Mouse (Mus musculus): ENCODE measurements around the gene Atp8a2. TPM values are rescaled to one million over a fixed set of nuclear protein-coding genes. Genes with fewer than 3 reads are reported as not detected.

Gene Atp8a2
- polyA plus RNA-seq, 1 experiment from 2014 or later, result 51.5 TPM

DNA sequence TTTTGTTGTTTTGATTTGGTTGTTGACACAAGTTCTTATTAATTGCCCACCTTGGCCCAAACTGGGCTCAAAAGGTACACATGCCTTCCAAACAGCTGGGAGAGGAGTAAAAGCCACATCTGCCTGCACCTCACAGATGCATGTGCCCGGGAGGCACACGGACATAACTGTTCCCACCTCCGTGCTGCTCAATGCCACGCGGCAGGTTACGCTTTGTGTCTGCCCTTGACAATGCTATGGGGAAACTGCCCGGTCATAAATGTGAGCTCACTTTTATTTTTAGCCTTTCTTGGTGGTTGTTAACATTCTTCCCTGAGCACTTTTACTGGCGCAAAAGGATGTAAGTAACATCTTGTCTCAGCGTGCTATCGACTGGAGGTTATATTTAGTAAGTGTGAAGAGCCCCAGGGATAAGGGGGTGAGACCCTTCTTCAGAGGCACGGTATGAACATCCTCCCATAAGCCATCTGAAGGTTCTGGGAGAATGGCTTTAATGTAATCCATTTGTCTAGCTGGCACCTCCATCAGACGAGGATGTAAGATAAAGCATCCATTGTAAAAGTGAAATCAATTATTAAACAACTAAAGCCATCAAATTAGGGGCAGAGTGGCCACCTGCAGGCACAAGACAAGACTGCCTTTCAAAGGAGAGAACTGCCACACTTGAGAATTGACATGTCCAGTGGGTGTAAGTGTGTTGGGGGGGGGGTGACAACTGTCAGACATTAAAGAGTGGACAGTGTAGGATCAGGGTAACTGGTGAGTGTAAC, 24.5 kb downstream of the Atp8a2 start:
- H3K9me3 ChIP-seq (ENCODE audit: control insufficient read depth, low read length), result no peaks in the 10 kb centered on the region
- 24% methylated on average over 12 of the region's 12 CpGs for WGBS
- ATAC-seq (ENCODE audit: low read depth), result no peak
- H3K4me1 ChIP-seq (ENCODE audit: control insufficient read depth, insufficient read depth, low read length), result 0 out of 2 replicates have a peak, but pooled peaks cover 5% of the 10 kb centered on the region
- no peak overlapping the region for H3K4me2 ChIP-seq (ENCODE audit: low read depth, low read length)
- H3K27ac ChIP-seq (ENCODE audit: low read depth, low read length), result no peak overlapping the region
- H3K9ac ChIP-seq (replicated peaks; ENCODE audit: low read depth, low read length), result no peak overlapping the region
- H3K36me3 ChIP-seq (ENCODE audit: control insufficient read depth, insufficient read depth, low read length), result no peaks in the 10 kb centered on the region
- peaks cover 2% of the 10 kb centered on the region; the same call in 1 of the 2 replicates for H3K27me3 ChIP-seq (ENCODE audit: control insufficient read depth, insufficient read depth, low read length)
- H3K4me3 ChIP-seq (ENCODE audit: low read depth, low read length), result no peak overlapping the region

DNA sequence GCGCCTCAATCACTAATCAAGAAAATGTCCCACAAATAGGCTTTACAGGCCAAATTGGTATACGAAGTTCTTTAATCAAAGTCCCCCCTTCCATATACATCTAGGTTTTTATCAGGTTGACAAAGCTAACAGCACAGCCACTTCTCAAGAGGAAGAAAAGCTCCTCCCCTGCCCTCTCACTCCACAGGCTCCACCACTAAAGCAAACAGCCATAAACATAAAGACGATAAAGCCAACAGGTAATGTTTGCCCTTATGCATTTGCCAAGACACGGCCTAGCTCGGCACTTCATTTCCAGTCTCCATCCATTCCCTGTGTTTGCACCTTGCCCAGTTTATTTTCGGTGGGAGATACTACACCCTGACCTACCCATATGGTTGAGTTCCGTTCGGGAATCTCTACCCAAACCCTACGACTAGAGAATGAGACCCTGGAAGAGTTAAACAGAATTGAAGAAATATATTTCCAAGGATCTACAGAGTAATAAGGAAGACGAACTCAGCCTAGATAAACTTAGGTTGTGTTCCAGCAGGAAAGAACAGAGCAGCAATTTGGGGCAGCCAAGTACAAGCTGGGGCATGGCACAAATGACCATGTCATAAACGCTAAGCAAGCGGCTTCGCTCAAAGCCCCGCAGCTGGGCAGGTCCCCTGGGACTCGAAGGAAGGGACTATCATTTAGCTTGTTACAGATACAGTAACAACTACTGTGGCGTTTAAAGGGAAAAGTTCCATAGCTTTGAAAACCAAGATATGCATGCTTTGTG, 26.0 kb downstream of the Atp8a2 start:
- no peak for ATAC-seq (ENCODE audit: low read depth)
- Histone ChIP-seq H3K4me1 (ENCODE audit: control insufficient read depth, insufficient read depth, low read length) (no peaks in the 10 kb centered on the region), H3K4me2 (ENCODE audit: low read depth, low read length) (no peak overlapping the region), H3K27me3 (ENCODE audit: control insufficient read depth, insufficient read depth, low read length) (peaks cover under 1% of the 10 kb centered on the region; the same call in 1 of the 2 replicates), H3K9me3 (ENCODE audit: control insufficient read depth, low read length) (no peaks in the 10 kb centered on the region), H3K4me3 (ENCODE audit: low read depth, low read length) (no peak overlapping the region), H3K27ac (ENCODE audit: low read depth, low read length) (no peak overlapping the region), H3K9ac (replicated peaks; ENCODE audit: low read depth, low read length) (no peak overlapping the region), H3K36me3 (ENCODE audit: control insufficient read depth, insufficient read depth, low read length) (no peaks in the 10 kb centered on the region)
- WGBS, result 54% methylated on average over 16 of the region's 16 CpGs

DNA sequence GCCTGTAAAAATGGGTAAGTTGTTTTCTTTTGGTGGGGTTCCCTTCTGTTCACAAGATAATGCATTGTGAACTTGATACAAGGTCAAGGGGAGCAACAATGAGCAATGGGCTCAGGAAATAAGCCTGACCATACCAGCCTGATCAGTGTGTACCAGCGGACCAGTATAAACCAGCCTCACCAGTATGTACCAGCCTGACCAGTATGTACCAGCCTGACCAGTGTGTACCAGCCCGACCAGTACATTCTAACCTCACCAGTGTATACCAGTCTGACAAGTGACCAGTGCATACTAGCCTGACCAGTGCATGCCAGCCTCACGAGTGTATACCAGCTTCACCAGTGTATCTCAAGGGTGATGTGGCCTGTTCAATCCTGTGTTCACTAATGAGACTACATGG, 33.6 kb downstream of the Atp8a2 start:
- WGBS, result 90% methylated on average over 3 of the region's 3 CpGs
- H3K36me3 ChIP-seq (ENCODE audit: control insufficient read depth, insufficient read depth, low read length), result no peaks in the 10 kb centered on the region
- no peak for ATAC-seq (ENCODE audit: low read depth)

DNA sequence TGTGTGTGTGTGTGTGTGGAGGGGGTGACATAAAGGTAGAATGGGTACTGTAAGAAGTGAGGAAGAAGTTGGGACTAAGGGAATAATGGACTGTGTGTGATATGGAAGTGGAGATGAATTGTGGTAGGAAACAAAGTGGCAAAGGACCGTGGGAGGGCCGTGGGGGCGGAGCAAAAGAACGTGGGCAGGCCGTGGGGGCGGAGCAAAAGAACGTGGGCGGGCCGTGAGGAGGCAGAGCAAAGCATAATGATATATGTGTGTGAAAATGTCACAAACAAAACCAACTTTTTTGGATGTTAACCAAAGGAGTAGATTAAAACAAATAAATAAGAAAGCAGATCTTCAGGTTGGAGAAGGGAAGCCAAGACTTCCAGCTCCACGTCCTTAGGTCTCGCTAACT, 44.6 kb downstream of the Atp8a2 start:
- Histone ChIP-seq H3K4me2 (ENCODE audit: low read depth, low read length) (no peak overlapping the region), H3K9ac (replicated peaks; ENCODE audit: low read depth, low read length) (no peak overlapping the region), H3K27ac (ENCODE audit: low read depth, low read length) (no peak overlapping the region), H3K4me1 (ENCODE audit: control insufficient read depth, insufficient read depth, low read length) (no peaks in the 10 kb centered on the region), H3K9me3 (ENCODE audit: control insufficient read depth, low read length) (no peaks in the 10 kb centered on the region), H3K36me3 (ENCODE audit: control insufficient read depth, insufficient read depth, low read length) (no peaks in the 10 kb centered on the region), H3K4me3 (ENCODE audit: low read depth, low read length) (no peak overlapping the region), H3K27me3 (ENCODE audit: control insufficient read depth, insufficient read depth, low read length) (no peaks in the 10 kb centered on the region)
- 87% methylated on average over 11 of the region's 11 CpGs for WGBS
- ATAC-seq (ENCODE audit: low read depth), result no peak

More for the DNA sequence above, 33.6 kb downstream of the Atp8a2 start:
- Histone ChIP-seq H3K4me3 (ENCODE audit: low read depth, low read length) (no peak overlapping the region), H3K4me1 (ENCODE audit: control insufficient read depth, insufficient read depth, low read length) (no peaks in the 10 kb centered on the region), H3K9ac (replicated peaks; ENCODE audit: low read depth, low read length) (no peak overlapping the region), H3K9me3 (ENCODE audit: control insufficient read depth, low read length) (no peaks in the 10 kb centered on the region), H3K27ac (ENCODE audit: low read depth, low read length) (no peak overlapping the region), H3K27me3 (ENCODE audit: control insufficient read depth, insufficient read depth, low read length) (no peaks in the 10 kb centered on the region), H3K4me2 (ENCODE audit: low read depth, low read length) (no peak overlapping the region)

DNA sequence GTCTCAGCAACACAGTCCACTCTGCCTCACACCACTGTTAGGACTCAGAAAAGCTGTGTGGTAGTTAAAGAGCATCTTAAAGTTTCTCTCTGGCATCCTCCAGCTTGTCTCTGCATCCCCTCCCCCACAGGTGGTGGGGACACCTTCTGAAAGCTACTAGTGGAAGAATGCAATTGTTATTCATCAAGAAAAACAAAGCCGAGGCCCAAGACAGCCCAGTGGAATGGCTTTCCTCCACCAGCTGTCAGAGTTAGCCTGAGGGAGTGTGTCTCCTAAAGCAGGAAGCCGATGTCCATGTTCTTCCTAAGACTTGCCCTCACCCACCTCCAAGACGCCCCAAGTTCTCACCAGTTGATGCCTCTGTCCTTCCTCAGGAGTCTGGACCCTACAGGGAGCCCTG, 48.1 kb downstream of the Atp8a2 start:
- H3K9ac ChIP-seq (replicated peaks; ENCODE audit: low read depth, low read length), result no peak overlapping the region
- WGBS, result 44% methylated on average over 3 of the region's 3 CpGs
- no peaks in the 10 kb centered on the region for H3K9me3 ChIP-seq (ENCODE audit: control insufficient read depth, low read length)
- no peak overlapping the region for H3K4me3 ChIP-seq (ENCODE audit: low read depth, low read length)
- no peaks in the 10 kb centered on the region for H3K36me3 ChIP-seq (ENCODE audit: control insufficient read depth, insufficient read depth, low read length)
- no peak overlapping the region for H3K27ac ChIP-seq (ENCODE audit: low read depth, low read length)
- H3K4me2 ChIP-seq (ENCODE audit: low read depth, low read length), result no peak overlapping the region
- ATAC-seq (ENCODE audit: low read depth), result no peak
- H3K27me3 ChIP-seq (ENCODE audit: control insufficient read depth, insufficient read depth, low read length), result no peaks in the 10 kb centered on the region
- no peaks in the 10 kb centered on the region for H3K4me1 ChIP-seq (ENCODE audit: control insufficient read depth, insufficient read depth, low read length)

DNA sequence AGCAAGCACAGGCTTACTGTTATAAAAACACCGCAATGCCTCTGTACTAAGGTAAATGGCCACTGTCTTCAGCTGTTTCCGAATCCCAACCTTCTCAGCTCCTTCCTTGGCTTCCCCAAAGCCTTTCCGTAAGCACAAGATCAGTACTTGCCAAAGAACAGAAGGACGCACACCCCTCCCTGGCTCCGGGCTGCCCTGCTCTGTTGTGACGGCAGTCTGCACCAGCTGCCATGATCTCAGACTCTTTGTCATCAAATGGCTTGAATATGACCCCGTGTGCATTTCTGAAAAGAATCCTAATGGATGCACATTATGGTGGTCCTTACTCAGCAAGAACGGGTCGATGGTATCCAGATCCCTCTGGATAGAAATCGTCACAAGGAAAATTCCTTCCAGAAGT, 53.7 kb downstream of the Atp8a2 start:
- Histone ChIP-seq H3K4me2 (ENCODE audit: low read depth, low read length) (no peak overlapping the region), H3K4me3 (ENCODE audit: low read depth, low read length) (no peak overlapping the region), H3K4me1 (ENCODE audit: control insufficient read depth, insufficient read depth, low read length) (no peaks in the 10 kb centered on the region), H3K27me3 (ENCODE audit: control insufficient read depth, insufficient read depth, low read length) (no peaks in the 10 kb centered on the region), H3K27ac (ENCODE audit: low read depth, low read length) (no peak overlapping the region), H3K36me3 (ENCODE audit: control insufficient read depth, insufficient read depth, low read length) (no peaks in the 10 kb centered on the region), H3K9ac (replicated peaks; ENCODE audit: low read depth, low read length) (no peak overlapping the region), H3K9me3 (ENCODE audit: control insufficient read depth, low read length) (no peaks in the 10 kb centered on the region)
- 79% methylated on average over 10 of the region's 10 CpGs for WGBS
- ATAC-seq (ENCODE audit: low read depth), result no peak

DNA sequence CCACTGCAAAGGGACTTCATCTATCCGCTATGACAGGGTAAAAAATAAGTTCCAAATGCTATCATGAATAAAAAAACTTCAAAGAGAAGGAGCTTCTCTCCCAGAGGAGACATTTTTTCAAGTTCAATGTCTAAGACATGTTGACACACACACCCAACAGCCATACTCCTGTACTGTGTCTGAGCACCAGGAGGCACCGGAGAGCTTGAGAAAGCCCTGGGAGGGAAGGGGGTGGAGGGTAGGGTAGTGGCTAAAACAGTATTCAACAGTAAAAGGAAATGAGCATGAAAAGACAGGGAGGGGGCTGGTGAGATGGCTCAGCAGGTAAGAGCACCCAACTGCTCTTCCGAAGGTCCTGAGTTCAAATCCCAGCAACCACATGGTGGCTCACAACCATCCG, 58.6 kb downstream of the Atp8a2 start:
- no peak overlapping the region for H3K4me3 ChIP-seq (ENCODE audit: low read depth, low read length)
- H3K4me2 ChIP-seq (ENCODE audit: low read depth, low read length), result no peak overlapping the region
- H3K4me1 ChIP-seq (ENCODE audit: control insufficient read depth, insufficient read depth, low read length), result no peaks in the 10 kb centered on the region
- H3K9ac ChIP-seq (replicated peaks; ENCODE audit: low read depth, low read length), result no peak overlapping the region
- no peaks in the 10 kb centered on the region for H3K9me3 ChIP-seq (ENCODE audit: control insufficient read depth, low read length)
- no peaks in the 10 kb centered on the region for H3K36me3 ChIP-seq (ENCODE audit: control insufficient read depth, insufficient read depth, low read length)
- ATAC-seq (ENCODE audit: low read depth), result no peak
- H3K27ac ChIP-seq (ENCODE audit: low read depth, low read length), result no peak overlapping the region
- WGBS, result 97% methylated on average over 3 of the region's 4 CpGs
- no peaks in the 10 kb centered on the region for H3K27me3 ChIP-seq (ENCODE audit: control insufficient read depth, insufficient read depth, low read length)

DNA sequence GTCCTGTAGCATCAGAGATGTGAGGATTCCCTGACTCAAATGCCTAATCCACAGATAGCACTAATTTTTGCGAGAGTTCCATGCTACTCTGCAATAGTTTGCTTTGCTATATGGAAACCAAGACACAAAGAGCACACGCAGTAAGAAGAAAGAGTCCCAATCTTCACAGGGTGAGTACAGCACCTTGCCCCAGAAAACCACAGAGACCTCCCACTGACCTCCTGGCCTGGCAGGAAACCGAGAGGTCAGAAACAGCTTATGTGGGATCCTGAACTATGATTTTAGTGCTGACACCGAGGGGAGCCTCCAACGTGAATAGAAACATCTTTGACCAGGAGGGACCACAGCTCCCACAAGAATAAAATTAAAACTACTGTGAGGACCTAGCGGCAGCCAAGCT, 59.2 kb downstream of the Atp8a2 start:
- no peaks in the 10 kb centered on the region for H3K36me3 ChIP-seq (ENCODE audit: control insufficient read depth, insufficient read depth, low read length)
- H3K9ac ChIP-seq (replicated peaks; ENCODE audit: low read depth, low read length), result no peak overlapping the region
- H3K4me2 ChIP-seq (ENCODE audit: low read depth, low read length), result no peak overlapping the region
- H3K27me3 ChIP-seq (ENCODE audit: control insufficient read depth, insufficient read depth, low read length), result no peaks in the 10 kb centered on the region
- 79% methylated on average over 6 of the region's 6 CpGs for WGBS
- no peaks in the 10 kb centered on the region for H3K4me1 ChIP-seq (ENCODE audit: control insufficient read depth, insufficient read depth, low read length)
- H3K4me3 ChIP-seq (ENCODE audit: low read depth, low read length), result no peak overlapping the region
- no peaks in the 10 kb centered on the region for H3K9me3 ChIP-seq (ENCODE audit: control insufficient read depth, low read length)
- no peak overlapping the region for H3K27ac ChIP-seq (ENCODE audit: low read depth, low read length)
- no peak for ATAC-seq (ENCODE audit: low read depth)

DNA sequence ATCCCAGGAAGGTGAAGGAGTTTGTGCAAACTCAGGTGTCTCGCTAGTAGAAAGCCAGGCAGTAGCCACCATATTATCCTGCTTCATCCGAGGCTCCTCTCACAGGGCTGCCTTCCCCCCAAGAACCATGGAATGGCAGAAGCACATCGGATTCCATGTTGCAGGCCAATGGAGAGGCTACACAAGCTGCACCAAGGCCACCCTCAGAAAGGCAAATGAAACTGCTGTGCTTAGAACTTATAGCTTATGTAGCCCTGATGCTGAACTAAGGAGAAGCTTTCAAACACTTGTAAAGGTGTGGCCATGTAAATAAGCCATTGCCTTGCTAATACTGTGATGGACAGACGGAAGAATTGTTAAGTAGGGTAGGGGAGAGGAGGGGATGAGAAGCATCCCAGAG, 61.2 kb downstream of the Atp8a2 start:
- H3K4me2 ChIP-seq (ENCODE audit: low read depth, low read length), result no peak overlapping the region
- no peaks in the 10 kb centered on the region for H3K27me3 ChIP-seq (ENCODE audit: control insufficient read depth, insufficient read depth, low read length)
- no peak overlapping the region for H3K9ac ChIP-seq (replicated peaks; ENCODE audit: low read depth, low read length)
- no peak for ATAC-seq (ENCODE audit: low read depth)
- WGBS, result 87% methylated on average over 4 of the region's 4 CpGs
- no peak overlapping the region for H3K4me3 ChIP-seq (ENCODE audit: low read depth, low read length)
- no peaks in the 10 kb centered on the region for H3K4me1 ChIP-seq (ENCODE audit: control insufficient read depth, insufficient read depth, low read length)
- H3K36me3 ChIP-seq (ENCODE audit: control insufficient read depth, insufficient read depth, low read length), result no peaks in the 10 kb centered on the region
- H3K27ac ChIP-seq (ENCODE audit: low read depth, low read length), result no peak overlapping the region
- H3K9me3 ChIP-seq (ENCODE audit: control insufficient read depth, low read length), result no peaks in the 10 kb centered on the region

All from neural tube, embryonic 14.5 days (tissue).